Mouse (Mus musculus): ENCODE measurements around the gene Cdc34b.

DNA sequence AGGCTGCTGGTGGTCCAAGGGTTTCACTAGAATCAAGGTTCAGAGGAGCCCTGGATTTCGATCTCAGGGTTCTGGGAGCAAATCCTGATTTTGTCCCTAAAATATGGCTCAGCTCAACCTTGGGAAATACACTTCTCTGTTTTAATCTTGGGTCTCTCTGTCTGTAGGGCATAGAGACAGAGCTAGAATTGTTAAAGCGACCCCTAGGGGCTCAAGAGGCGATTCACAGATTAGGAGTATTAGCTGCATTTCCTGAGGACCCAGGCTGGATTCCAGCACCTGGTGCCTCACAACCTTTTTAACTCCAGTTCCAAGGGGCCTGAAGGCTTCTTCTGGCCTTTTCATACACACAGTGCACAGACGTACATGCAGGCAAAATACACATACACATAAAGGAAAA is 12.0 kb upstream of the Cdc34b start:
- TF ChIP-seq CTCF (IDR thresholded peaks at IDR 0.05; ENCODE audit: control insufficient read depth, insufficient read depth, low read length): no peak
- TF ChIP-seq POLR2A (IDR thresholded peaks at IDR 0.05; ENCODE audit: borderline replicate concordance, control insufficient read depth, low read depth, low read length): no peak

Measured in bone marrow, adult 2 months (tissue).